Mouse (Mus musculus) yolk sac, embryonic 10.5 days (tissue): ENCODE data around the gene Pacs2.

ENCODE experiments used
- DNase-seq: peaks from one replicate; pipeline ENCODE4 v3.0.0-alpha.2; 2017; ENCODE audit warnings: low spot score

Gene Pacs2

GRCm38 (mm10) chr12:113012443-113012842, 1.9 kb upstream of the Pacs2 start:
- no peak for DNase-seq

GRCm38 (mm10) chr12:113013021-113013491, 1.3 kb upstream of the Pacs2 start:
- DNase-seq: no peak

- peak; percentile 67 for DNase-seq
Observed at GRCm38 (mm10) chr12:113014561-113015556, 551 bp downstream of the Pacs2 start.

GRCm38 (mm10) chr12:113015956-113016355, 1.6 kb downstream of the Pacs2 start:
- DNase-seq: no peak

- DNase-seq: no peak
Observed at GRCm38 (mm10) chr12:113016976-113017375, 2.7 kb downstream of the Pacs2 start.

- no peak for DNase-seq
Observed at GRCm38 (mm10) chr12:113017429-113017984, 3.2 kb downstream of the Pacs2 start.

GRCm38 (mm10) chr12:113018763-113019162, 4.5 kb downstream of the Pacs2 start:
- no peak for DNase-seq

GRCm38 (mm10) chr12:113021488-113021887, 7.2 kb downstream of the Pacs2 start:
- no peak for DNase-seq

GRCm38 (mm10) chr12:113023082-113023481, 8.8 kb downstream of the Pacs2 start:
- DNase-seq: no peak

GRCm38 (mm10) chr12:113026557-113026956, 12.2 kb downstream of the Pacs2 start:
- DNase-seq: no peak

- no peak for DNase-seq
Observed at GRCm38 (mm10) chr12:113027495-113027894, 13.2 kb downstream of the Pacs2 start.

- DNase-seq: no peak
Observed at GRCm38 (mm10) chr12:113028067-113028466, 13.8 kb downstream of the Pacs2 start.

- DNase-seq: no peak
Observed at GRCm38 (mm10) chr12:113028898-113029297, 14.6 kb downstream of the Pacs2 start.

- DNase-seq: peak; percentile 35
Observed at GRCm38 (mm10) chr12:113030046-113030445, 15.7 kb downstream of the Pacs2 start.

GRCm38 (mm10) chr12:113030993-113031392, 16.7 kb downstream of the Pacs2 start:
- no peak for DNase-seq

GRCm38 (mm10) chr12:113031441-113031840, 17.1 kb downstream of the Pacs2 start:
- DNase-seq: no peak

GRCm38 (mm10) chr12:113032296-113033250, 18.3 kb downstream of the Pacs2 start:
- no peak for DNase-seq

GRCm38 (mm10) chr12:113035093-113035492, 20.8 kb downstream of the Pacs2 start:
- no peak for DNase-seq

GRCm38 (mm10) chr12:113036996-113037395, 22.7 kb downstream of the Pacs2 start:
- DNase-seq: no peak

GRCm38 (mm10) chr12:113038414-113038813, 24.1 kb downstream of the Pacs2 start:
- no peak for DNase-seq

- DNase-seq: no peak
Observed at GRCm38 (mm10) chr12:113041481-113042439, 27.5 kb downstream of the Pacs2 start.
